Mouse (Mus musculus) hindbrain, embryonic 16.5 days (tissue): ENCODE data around the gene Clint1. TPM values are rescaled to one million over a fixed set of nuclear protein-coding genes. Genes with fewer than 3 reads are reported as not detected.

Source experiments
- ATAC-seq: fragments of 200-750 bp; cut with Nextera tagmentation; 2 replicates; pipeline ENCODE4 v1.8.0; 2017; ENCODE audit warnings: moderate TSS enrichment, moderate library complexity
- H3K27ac ChIP-seq: fragments of 300-500 bp; sonication (generic); 2 replicates; pipeline ENCODE4 v1.5.1; 2014; ENCODE audit warnings: low read depth, mild to moderate bottlenecking, control low read depth, low read length, moderate library complexity
- H3K27me3 ChIP-seq: fragments of 300-500 bp; sonication (generic); replicated peaks from 2 replicates; pipeline ENCODE4 v1.6.1; 2014; ENCODE audit warnings: low read length; ENCODE audit not compliant: control insufficient read depth, insufficient read depth
- H3K36me3 ChIP-seq: fragments of 300-500 bp; sonication (generic); 2 replicates; pipeline ENCODE4 v1.6.1; 2014; ENCODE audit warnings: mild to moderate bottlenecking, low read length, moderate library complexity, mixed read lengths; ENCODE audit not compliant: control insufficient read depth, insufficient read depth
- H3K4me1 ChIP-seq: fragments of 300-500 bp; sonication (generic); 2 replicates; pipeline ENCODE4 v1.6.1; 2014; ENCODE audit warnings: low read depth, low read length; ENCODE audit not compliant: control insufficient read depth, insufficient read depth
- H3K4me2 ChIP-seq: fragments of 300-500 bp; sonication (generic); 2 replicates; pipeline ENCODE4 v1.6.1; 2014; ENCODE audit warnings: mild to moderate bottlenecking, low read length, control low read depth, moderate library complexity
- H3K4me3 ChIP-seq: fragments of 300-500 bp; sonication (generic); 2 replicates; pipeline ENCODE4 v1.5.1; 2014; ENCODE audit warnings: mild to moderate bottlenecking, low read length, control low read depth, moderate library complexity
- H3K9ac ChIP-seq: fragments of 300-500 bp; sonication (generic); 2 replicates; pipeline ENCODE4 v1.6.1; 2014; ENCODE audit warnings: low read depth, mild to moderate bottlenecking, control low read depth, low read length, moderate library complexity
- H3K9me3 ChIP-seq: fragments of 300-500 bp; sonication (generic); 2 replicates; pipeline ENCODE4 v1.6.1; 2014; ENCODE audit warnings: mild to moderate bottlenecking, low read length, moderate library complexity; ENCODE audit not compliant: control insufficient read depth
- WGBS: fragments of 180-500 bp; shearing (Covaris S2); extraction: QIAGEN DNeasy Blood & Tissue Kit; methylation state at CpG from one replicate; pipeline ENCODE4 v1.1.7; 2014; 5-methylcytosine and 5-hydroxymethylcytosine counted together
- polyA plus RNA-seq: library from polyadenylated mRNA; unstranded; fragments of >200 nt; fragmentation: Nextera tagmentation; extraction: Ambion mirVana; gene quantifications from 2 replicates; pipeline ENCODE4 v1.2.1, GENCODE M21; 2015

Clint1 gene
- polyA plus RNA-seq, 1 experiment from 2014 or later: 39.4 TPM

DNA sequence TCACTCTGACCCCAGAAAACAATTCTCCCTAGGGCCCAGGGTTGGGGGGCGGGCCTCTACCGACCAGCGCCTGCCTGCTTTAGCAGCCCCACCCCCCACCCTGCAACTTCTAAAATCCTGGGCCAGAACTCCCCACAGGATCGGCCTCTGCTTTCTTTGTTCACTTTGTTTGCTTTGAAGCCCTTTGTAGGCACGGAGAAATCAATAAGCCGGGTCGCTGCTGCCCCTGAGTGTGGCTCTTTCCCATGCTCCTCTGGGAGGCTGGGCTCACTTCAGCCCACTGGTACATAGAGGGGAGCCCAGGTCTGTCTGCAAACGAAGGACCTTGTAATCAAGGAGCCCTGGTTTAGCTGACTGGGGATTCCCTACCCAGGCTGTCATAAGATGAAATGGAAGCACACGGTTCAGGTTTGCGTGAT, 69.6 kb downstream of the Clint1 start:
- Histone ChIP-seq H3K4me3 (no peak overlapping the region), H3K27ac (peak overlapping the region; percentile 60), H3K9me3 (no peaks in the 10 kb centered on the region), H3K4me2 (peak overlapping the region; percentile 36), H3K27me3 (no peaks in the 10 kb centered on the region), H3K36me3 (no peaks in the 10 kb centered on the region), H3K4me1 (peaks cover 9% of the 10 kb centered on the region), H3K9ac (0 out of 2 replicates have a peak overlapping the region, but pooled peaks have one; percentile 47)
- 4% methylated on average over 10 of the region's 10 CpGs for WGBS
- peak; percentile 40; the same call in 1 of the 2 replicates for ATAC-seq

DNA sequence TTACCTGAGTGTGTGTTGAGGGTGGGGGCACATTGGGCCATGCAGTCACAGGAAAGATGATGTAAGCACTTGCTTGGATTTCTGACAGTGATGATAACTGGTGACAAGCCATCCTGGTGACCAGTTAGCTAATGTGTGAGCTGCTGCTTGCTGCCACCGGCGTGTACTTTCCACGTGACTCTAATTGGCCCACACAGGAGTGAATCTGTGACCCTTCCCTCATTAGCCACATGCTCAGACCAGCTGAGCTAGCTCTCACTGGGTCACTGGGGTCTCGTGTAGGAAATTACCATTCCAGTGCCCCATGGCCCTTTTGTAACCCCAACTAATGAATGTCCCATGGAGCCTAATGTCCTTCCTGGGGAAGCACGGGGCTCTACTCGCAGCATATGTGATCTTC, 73.6 kb downstream of the Clint1 start:
- no peak overlapping the region for H3K4me3 ChIP-seq
- H3K9me3 ChIP-seq: no peaks in the 10 kb centered on the region
- H3K27me3 ChIP-seq: no peaks in the 10 kb centered on the region
- H3K36me3 ChIP-seq: peaks cover 8% of the 10 kb centered on the region; the same call in 1 of the 2 replicates
- H3K27ac ChIP-seq: no peak overlapping the region
- no peak overlapping the region for H3K9ac ChIP-seq
- H3K4me2 ChIP-seq: no peak overlapping the region
- 36% methylated on average over 6 of the region's 6 CpGs for WGBS
- ATAC-seq: no peak
- peaks cover 10% of the 10 kb centered on the region for H3K4me1 ChIP-seq

DNA sequence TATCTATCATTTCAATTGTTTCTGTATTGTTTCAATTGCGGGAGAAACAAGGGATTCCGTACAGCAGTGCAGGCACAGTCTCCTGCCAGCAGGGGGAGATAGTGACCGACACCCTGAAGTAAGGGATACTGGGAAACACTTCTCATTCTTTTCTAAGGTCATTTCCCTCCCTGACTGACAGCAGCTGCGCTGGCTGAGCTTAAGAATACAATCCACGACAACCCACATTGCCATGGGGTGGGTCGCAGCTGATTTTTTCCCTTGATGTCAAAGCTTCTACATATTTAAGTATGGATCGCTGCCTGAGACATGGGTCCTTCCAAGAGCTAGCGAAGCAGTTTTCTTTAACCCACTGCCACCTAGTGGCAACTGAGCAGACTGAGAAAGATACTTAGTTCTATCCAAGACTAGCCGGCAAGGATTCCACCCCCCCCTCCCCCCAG, 74.8 kb downstream of the Clint1 start:
- H3K9ac ChIP-seq: peak overlapping the region; percentile 61; the same call in 1 of the 2 replicates
- 0% methylated on average over 9 of the region's 9 CpGs for WGBS
- peak overlapping the region; percentile 70 for H3K4me2 ChIP-seq
- H3K27me3 ChIP-seq: no peaks in the 10 kb centered on the region
- H3K36me3 ChIP-seq: peaks cover 11% of the 10 kb centered on the region; the same call in 1 of the 2 replicates
- peak; percentile 91 for ATAC-seq
- peaks cover 2% of the 10 kb centered on the region; the same call in 1 of the 2 replicates for H3K4me1 ChIP-seq
- H3K9me3 ChIP-seq: no peaks in the 10 kb centered on the region
- H3K4me3 ChIP-seq: peak overlapping the region; percentile 45
- H3K27ac ChIP-seq: peak overlapping the region; percentile 74

DNA sequence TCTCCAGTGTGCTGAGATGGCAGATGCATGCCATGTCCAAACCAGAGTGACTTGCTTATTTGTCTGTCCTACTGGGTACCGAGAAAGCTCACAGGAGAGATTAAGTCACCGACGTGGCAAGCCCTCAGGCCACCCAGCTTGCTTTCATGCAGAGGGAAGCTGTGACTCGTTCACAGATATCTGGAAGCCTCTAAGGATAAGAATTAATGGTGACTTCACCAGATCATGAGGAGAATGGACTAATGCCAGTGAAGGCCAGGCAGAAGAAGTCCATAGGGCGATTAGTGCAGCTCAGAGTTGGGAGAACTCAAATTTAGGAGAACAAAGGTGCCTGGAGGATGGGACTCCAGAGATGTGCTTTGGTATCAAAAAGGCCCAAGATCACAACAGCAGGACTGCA, 75.6 kb downstream of the Clint1 start:
- Histone ChIP-seq H3K36me3 (peaks cover 15% of the 10 kb centered on the region; the same call in 1 of the 2 replicates), H3K4me3 (no peak overlapping the region), H3K9me3 (no peaks in the 10 kb centered on the region), H3K4me1 (peaks cover 2% of the 10 kb centered on the region; the same call in 1 of the 2 replicates), H3K9ac (no peak overlapping the region), H3K4me2 (no peak overlapping the region), H3K27ac (no peak overlapping the region), H3K27me3 (no peaks in the 10 kb centered on the region)
- 0 out of 2 replicates have a peak, but pooled peaks have one; percentile 3 for ATAC-seq
- WGBS: 60% methylated on average over 5 of the region's 5 CpGs

DNA sequence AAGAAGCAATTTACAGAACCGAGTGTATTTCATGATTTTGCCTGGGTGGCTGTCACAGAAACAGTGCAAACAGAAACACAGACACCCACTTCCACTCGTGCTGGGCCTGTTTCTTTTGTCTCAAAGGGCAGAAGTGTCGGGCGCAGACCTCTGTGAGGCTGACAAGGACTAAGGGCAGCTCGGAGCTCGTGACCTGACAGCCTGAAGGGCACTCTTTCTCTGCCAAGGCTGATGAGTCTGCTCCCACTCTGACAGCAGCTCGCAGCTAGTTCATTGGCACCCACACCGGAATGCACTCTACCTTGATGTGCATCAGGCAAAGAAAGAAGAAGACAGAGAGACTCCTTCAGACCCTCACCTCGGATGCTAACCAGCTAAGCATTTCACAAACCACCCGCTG, 77.7 kb downstream of the Clint1 start:
- ATAC-seq: no peak
- H3K9me3 ChIP-seq: no peaks in the 10 kb centered on the region

DNA sequence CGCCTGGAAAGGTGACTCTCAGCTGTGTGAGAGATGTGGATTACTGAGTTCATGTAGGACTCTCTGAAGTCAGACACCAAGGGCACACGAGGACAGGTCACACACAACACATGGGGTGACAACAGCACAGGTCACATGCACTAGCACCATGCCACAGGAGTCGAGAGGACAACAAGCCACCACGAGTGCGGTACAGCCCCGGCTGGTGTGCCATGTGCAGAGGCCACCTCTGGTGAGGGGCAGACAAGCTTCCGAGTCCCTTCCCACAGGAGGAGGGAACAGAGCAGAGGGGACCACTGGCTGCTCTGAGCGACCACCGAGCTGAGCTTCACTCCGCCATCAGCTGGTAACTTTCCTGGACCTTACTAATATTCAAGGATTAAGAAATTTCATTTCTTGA, 80.9 kb downstream of the Clint1 start:
- no peaks in the 10 kb centered on the region for H3K9me3 ChIP-seq
- peaks cover 24% of the 10 kb centered on the region for H3K36me3 ChIP-seq
- H3K9ac ChIP-seq: no peak overlapping the region
- no peaks in the 10 kb centered on the region for H3K4me1 ChIP-seq
- ATAC-seq: no peak
- H3K4me2 ChIP-seq: no peak overlapping the region
- no peak overlapping the region for H3K4me3 ChIP-seq
- 86% methylated on average over 10 of the region's 10 CpGs for WGBS
- H3K27me3 ChIP-seq: no peaks in the 10 kb centered on the region
- H3K27ac ChIP-seq: no peak overlapping the region

More for the DNA sequence above, 77.7 kb downstream of the Clint1 start:
- H3K4me3 ChIP-seq: no peak overlapping the region
- H3K4me1 ChIP-seq: peaks cover 2% of the 10 kb centered on the region; the same call in 1 of the 2 replicates
- peaks cover 20% of the 10 kb centered on the region for H3K36me3 ChIP-seq
- no peak overlapping the region for H3K27ac ChIP-seq
- no peak overlapping the region for H3K9ac ChIP-seq
- WGBS: 90% methylated on average over 10 of the region's 10 CpGs
- H3K27me3 ChIP-seq: no peaks in the 10 kb centered on the region
- H3K4me2 ChIP-seq: no peak overlapping the region

DNA sequence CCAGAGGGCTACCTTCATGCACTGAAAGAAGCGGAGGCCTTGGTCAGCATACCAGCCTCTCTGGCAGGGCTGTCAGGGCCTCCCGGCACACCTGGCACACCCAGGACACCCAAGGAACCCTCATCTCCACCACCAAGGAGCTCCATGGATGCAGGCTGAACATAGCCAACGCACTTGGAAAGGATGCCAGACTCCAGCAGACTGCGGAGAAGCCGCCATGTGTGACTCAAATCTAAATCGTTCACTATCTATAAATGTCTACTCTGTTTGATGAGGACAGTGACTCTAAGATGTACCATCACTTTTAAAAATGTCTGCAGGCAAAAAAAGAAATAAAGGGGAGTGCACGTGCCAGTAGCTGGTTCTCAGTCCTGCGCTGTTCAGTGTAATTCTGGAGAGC, 85.6 kb downstream of the Clint1 start:
- 97% methylated on average over 8 of the region's 8 CpGs for WGBS
- no peak for ATAC-seq
- H3K27me3 ChIP-seq: no peaks in the 10 kb centered on the region
- H3K4me3 ChIP-seq: no peak overlapping the region
- no peak overlapping the region for H3K9ac ChIP-seq
- H3K27ac ChIP-seq: no peak overlapping the region
- H3K9me3 ChIP-seq: no peaks in the 10 kb centered on the region
- H3K4me1 ChIP-seq: peaks cover 3% of the 10 kb centered on the region
- peaks cover 10% of the 10 kb centered on the region for H3K36me3 ChIP-seq
- H3K4me2 ChIP-seq: no peak overlapping the region

DNA sequence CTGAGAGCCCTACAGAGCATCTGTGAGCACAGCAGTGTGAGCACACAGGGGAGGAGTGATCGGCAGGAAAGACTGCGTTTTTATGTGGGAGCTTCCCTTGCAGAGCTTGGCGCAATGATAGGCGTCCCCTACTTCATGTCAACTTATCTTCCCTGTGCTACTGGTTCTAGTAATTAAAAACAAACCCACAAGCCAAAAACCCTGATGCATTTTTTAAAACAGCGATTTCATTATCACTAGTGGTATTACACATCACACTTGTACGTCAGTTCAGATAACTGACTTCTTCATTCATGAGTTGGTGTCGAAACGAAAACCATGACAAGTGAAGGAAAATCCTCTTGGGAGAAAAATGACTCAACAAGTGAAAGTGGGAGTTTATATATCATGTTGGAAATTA, 87.1 kb downstream of the Clint1 start:
- H3K4me3 ChIP-seq: no peak overlapping the region
- 80% methylated on average over 8 of the region's 8 CpGs for WGBS
- no peak overlapping the region for H3K4me2 ChIP-seq
- H3K36me3 ChIP-seq: peaks cover 6% of the 10 kb centered on the region
- H3K27ac ChIP-seq: no peak overlapping the region
- no peak for ATAC-seq
- no peaks in the 10 kb centered on the region for H3K9me3 ChIP-seq
- no peak overlapping the region for H3K9ac ChIP-seq
- no peaks in the 10 kb centered on the region for H3K27me3 ChIP-seq
- peaks cover 11% of the 10 kb centered on the region for H3K4me1 ChIP-seq

DNA sequence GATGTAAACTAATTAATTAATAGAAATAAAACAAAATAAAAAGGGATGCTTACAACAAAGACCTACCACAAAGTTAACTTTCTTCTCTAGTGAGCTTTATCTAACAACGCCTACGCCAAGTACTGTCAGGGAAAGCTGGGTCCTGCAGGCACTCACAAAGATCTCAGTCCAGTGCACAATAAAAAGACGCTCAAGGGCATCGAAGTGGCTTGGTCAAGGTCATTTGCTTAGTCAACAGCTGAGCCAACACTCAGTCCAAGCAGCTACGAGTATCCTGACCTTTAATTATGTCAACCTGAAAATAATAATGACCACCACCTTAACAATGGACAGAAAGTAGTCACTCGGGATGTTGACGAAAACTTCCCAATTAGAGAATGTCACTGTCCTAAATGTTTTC, 90.4 kb downstream of the Clint1 start:
- Histone ChIP-seq H3K9me3 (no peaks in the 10 kb centered on the region), H3K27ac (no peak overlapping the region), H3K4me2 (0 out of 2 replicates have a peak overlapping the region, but pooled peaks have one; percentile 69), H3K36me3 (no peaks in the 10 kb centered on the region), H3K27me3 (no peaks in the 10 kb centered on the region), H3K4me3 (no peak overlapping the region), H3K4me1 (peaks cover 11% of the 10 kb centered on the region), H3K9ac (no peak overlapping the region)
- 90% methylated on average over 7 of the region's 7 CpGs for WGBS
- no peak for ATAC-seq
